Mouse (Mus musculus): ENCODE results near the gene Camk1d. TPM values are rescaled to one million over a fixed set of nuclear protein-coding genes. Genes with fewer than 3 reads are reported as not detected.

Gene Camk1d
- total RNA-seq, 2 experiments from 2014 or later, result 4.3 to 7.5 TPM

- no peak for DNase-seq
- intact Hi-C loops (cut with DNase I), result no loop called here
Measured at GRCm38 (mm10) chr2:5378066-5378672, 336.1 kb downstream of the Camk1d start.

DNA sequence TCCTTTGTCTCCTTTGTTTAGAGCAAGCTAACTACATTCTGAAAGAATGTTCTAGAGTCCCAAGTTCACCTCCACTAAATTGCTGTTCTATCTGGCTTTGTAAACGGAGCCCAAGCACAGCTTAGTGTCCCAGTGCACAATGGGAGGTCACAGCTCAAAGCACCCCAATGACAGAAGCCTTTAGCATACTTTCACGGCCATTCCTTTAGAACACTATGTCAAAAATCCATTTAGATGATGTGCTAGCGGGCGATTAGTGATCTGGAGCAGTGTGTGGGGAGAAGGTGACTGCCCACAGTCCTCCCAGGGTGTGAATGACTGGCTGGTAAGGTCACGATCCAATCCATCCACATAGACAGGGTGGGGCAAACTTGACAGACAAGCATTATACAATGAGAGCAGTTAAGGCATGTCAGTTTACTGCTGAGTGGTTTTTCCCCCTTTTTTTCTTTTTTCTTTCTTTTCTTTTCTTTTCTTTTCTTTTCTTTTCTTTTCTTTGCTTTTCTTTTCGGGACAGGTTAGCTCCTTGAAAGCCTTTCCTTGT is 341.4 kb downstream of the Camk1d start:
- DNase-seq, result no peak
- intact Hi-C loops (cut with DNase I), result no loop called here

GRCm38 (mm10) chr2:5371316-5371715 is 343.0 kb downstream of the Camk1d start:
- DNase-seq, result no peak
- intact Hi-C loops (cut with DNase I), result no loop called here

- no peak for DNase-seq
- intact Hi-C loops (cut with DNase I), result no loop called here
Measured at GRCm38 (mm10) chr2:5370591-5370990, 343.7 kb downstream of the Camk1d start.

DNA sequence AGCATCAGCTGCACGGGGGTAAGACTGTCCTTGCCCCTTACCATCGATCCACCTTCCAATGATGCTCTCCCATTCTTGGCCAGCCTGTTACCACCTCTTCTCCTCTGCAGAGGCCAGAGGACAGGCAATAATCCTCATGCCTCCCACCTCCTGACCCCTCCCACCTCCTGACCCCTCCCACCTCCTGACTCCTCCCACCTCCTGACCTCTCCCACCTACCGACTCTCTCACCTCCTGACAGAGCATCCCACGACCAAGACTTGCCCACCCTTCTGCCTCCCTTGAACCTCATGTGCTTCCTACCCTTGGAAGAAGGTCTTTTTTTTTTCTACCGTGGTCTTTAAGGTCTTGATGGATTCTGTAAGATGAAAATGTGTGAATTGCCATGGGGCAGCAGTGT is 350.5 kb downstream of the Camk1d start:
- DNase-seq, result no peak
- intact Hi-C loops (cut with DNase I), result no loop called here

- intact Hi-C loops (cut with DNase I), result no loop called here
- DNase-seq, result no peak
Measured at GRCm38 (mm10) chr2:5358049-5358448, 356.3 kb downstream of the Camk1d start.

DNA sequence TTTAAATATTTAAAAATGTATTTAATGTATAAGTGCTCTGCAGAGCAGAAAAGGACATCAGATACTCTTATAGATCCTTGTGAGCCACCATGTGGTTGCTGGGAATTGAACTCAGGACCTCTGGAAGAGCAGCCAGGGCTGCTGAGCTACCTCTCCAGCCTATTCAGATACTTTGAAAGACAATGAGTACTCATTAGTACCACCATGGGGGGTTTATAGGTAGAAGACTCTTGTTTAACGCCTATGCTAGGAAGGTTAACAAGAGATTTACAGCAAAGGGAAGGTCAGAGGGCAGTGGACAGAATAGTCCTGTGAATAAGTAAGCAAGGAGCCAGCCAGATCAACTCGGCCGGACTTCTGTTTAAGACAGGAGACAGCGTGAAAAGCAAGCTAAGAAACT is 357.3 kb downstream of the Camk1d start:
- DNase-seq, result no peak

DNA sequence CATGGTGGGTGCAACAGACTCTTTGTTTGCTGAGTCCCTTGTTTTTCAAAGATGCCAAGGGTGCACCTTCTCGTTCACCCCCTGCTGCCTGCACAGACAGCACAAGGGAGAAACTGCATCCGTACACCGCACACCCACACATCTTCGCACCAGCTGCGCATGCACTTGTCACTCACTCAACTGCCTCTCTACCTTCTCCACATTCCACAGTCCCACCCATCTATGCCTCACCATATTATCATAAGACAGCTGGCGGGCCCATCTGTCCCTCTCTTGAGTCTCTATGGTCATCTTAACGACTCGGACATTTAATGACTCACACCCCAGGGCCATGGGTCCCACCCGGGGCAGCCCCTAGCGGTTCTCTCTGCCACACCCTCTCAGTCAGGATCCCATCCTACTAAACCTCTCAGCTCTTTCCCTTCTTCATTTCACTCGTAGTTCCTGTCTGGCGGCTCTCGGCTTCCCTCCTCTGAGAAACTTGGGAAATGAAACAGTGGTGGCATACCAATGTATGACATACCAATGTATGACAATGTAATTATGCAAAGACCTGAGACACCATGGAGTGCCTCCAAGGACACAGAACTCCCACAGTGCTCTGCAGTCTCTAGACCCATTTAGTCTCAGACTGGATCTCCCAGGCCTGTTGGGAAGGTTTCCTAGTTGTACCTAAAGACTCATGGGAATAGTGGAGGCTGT is 361.3 kb downstream of the Camk1d start:
- no peak for DNase-seq
- intact Hi-C loops (cut with DNase I), result no loop called here

More for the DNA sequence above, 357.3 kb downstream of the Camk1d start:
- intact Hi-C loops (cut with DNase I), result no loop called here

GRCm38 (mm10) chr2:5345344-5345743 is 369.0 kb downstream of the Camk1d start:
- intact Hi-C loops (cut with DNase I), result no loop called here
- no peak for DNase-seq

DNA sequence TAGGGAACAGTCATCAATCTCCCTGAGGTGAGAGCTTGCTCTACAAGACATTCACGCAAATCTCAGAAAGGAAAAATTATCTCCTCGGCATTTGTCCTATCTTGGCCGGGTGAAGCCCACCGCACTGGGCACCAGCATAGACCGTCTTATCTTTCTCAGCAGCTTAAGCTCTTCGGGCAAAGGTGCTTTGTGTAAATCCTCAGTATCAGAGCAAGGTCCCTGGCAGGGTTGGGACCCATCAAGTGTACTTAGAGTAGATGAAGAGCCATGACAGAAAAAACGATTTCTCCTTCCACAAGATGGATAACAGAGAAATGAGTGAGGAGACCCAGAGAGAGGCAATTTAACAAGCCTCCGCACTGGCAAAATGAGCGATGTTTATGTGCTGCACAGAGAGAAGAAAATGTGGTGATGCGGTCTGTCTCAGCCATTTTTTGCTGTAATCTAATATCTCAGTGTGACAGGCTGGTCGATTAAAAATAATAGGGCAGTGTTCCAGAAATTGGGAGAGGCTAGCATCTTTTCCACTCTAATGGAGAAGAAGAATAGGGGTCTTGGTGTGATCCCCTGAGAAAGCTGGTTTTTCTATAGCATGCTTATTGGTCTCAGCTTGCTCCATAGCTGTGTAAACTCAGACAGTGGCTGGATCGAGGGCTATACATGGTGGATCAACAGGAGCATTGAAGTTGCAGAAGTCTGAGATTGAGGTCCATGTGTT is 386.6 kb downstream of the Camk1d start:
- no peak for DNase-seq
- intact Hi-C loops (cut with DNase I), result no loop called here

GRCm38 (mm10) chr2:5324806-5325205 is 389.5 kb downstream of the Camk1d start:
- DNase-seq, result peak; percentile 20 to 36
- intact Hi-C loops (cut with DNase I), result no loop called here

DNA sequence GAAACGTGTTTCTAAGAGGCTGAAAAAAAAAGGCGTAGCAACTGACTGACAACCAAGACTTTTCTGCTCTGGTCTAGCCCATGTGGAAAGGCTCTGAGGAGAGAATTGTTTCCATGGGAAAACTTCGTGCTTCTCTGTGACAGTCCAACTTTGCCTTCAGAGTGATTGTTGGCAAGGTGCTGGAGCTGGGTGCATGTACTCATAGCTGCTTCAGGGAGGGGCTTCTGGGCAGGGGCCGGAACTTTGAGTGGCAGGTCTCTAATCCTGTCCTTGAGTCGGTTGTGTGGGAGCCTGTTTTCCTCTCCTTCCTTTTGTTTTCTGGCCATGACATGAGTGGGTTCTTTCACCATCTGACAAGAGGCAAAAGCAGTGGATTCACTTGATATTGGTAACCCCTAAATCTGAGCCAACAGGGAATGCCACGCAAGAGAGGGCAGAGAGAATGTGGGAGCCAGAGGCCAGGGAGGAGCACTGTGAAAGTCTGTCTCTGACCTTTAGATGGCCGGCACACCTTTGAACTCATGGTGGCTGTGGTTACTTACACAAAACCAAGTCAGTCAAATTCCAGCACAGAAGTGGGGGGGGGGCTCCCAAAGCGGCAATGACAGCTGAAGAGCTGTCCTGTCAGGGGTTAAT is 392.5 kb downstream of the Camk1d start:
- DNase-seq, result no peak
- intact Hi-C loops (cut with DNase I), result no loop called here

DNA sequence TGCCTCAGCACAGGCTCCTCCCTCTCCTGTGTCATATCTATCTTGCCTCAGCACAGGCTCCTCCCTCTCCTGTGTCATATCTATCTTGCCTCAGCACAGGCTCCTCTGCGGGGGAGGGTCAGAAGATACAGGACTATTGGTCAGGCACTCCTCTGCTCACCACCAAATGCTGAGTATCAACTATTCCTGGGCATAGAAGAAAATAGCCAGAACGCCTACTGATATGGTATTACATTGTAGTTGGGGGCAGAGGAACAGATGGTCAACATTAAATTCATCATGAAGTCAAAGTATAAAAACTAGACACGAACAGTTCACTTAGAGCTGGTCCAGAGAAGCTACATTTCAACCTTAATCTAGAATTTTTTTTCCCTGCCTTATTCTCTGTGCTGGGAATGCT is 395.2 kb downstream of the Camk1d start:
- intact Hi-C loops (cut with DNase I), result no loop called here
- no peak for DNase-seq

DNA sequence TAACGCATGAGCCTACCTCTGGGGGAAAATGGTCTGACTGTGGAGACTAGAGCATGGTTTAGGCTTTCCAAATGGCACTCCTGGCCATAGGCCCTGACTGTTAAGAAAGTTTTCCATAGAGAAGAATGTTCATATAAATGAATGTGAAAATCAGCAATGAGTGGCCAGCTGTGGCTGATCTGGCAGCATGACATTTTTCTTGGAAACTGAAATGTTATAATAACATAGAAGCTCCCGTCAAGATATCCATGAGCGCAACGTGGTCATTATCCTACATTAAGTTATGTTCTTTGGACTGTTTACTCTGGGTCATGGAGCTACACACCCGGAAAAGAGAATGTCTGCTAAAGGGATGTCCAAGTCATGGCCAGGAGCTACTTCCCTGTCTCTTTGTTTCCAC is 397.6 kb downstream of the Camk1d start:
- intact Hi-C loops (cut with DNase I), result no loop called here
- peak in 1 of 2 experiments; percentile 21 for DNase-seq

- intact Hi-C loops (cut with DNase I), result no loop called here
- no peak for DNase-seq
Measured at GRCm38 (mm10) chr2:5316217-5316616, 398.1 kb downstream of the Camk1d start.

GRCm38 (mm10) chr2:5315291-5315828 is 399.0 kb downstream of the Camk1d start:
- no peak for DNase-seq
- intact Hi-C loops (cut with DNase I), result no loop called here

GRCm38 (mm10) chr2:5314530-5315166 is 399.7 kb downstream of the Camk1d start:
- intact Hi-C loops (cut with DNase I), result no loop called here
- peak in 1 of 2 experiments; percentile 23 for DNase-seq

DNA sequence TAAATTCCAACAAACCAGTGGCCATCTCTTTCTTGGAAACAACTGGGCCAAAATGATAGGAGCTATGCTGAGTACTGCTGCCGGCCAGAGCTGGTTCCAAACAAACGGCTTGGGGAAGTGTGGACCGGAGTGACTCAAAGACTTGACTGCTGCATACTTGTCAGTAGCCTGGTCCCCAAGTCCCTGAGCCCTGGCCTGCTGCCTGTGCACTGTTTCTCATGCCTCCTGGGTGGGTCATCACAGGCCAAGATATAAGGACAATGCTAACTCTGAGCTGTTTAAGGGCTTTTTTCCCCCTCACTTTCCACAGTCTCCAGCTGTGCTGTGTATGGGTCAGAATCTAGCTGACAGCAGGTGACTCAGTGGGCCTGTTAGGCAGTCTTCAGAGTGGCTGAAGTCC is 409.2 kb downstream of the Camk1d start:
- DNase-seq, result peak; percentile 47 to 50

DNA sequence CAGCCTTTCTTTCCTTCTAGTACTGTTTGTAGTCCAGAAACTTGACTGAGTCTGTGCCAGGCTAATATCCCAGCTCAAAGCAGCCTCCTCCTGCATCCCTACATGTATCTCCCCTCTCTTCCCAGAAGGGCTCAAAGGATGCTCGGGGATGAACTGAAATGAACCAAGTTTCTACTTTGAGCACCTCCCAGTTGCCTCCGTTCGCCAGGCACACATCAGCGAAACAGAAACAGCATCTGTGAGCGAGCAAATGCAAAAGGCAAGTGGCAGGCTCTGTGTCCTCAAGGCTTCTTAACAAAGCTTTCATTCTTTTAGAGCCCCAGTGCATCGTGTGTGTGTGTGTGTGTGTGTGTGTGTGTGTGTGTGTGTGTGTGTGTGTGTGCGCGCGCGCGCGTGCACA is 409.9 kb downstream of the Camk1d start:
- intact Hi-C loops (cut with DNase I), result no loop called here
- DNase-seq, result no peak

More for the DNA sequence above, 409.2 kb downstream of the Camk1d start:
- intact Hi-C loops (cut with DNase I), result no loop called here

GRCm38 (mm10) chr2:5301286-5301685 is 413.0 kb downstream of the Camk1d start:
- no peak for DNase-seq
- intact Hi-C loops (cut with DNase I), result no loop called here
